19 mouse cellular contexts compared by ENCODE assay signal in genomic region chr5:122447857-122448256, GRCm38 (mm10). TPM values are rescaled to one million over a fixed set of nuclear protein-coding genes. Genes with fewer than 3 reads are reported as not detected.
DNase-seq lines count a peak whose midpoint lies in the region; ATAC-seq and TF ChIP-seq lines count a peak whose summit lies in the region.
"Had no signal": no experiment of that assay in that cellular context is flagged by ENCODE, and none has a peak within 500 bp of the region (broad histone marks: within the 10 kb centered on the region; RNA-seq: fewer than 3 reads in every experiment).

No protein-coding gene starts in this region.

- H3K9me3 ChIP-seq in stomach, embryonic 16.5 days (replicated peaks; ENCODE audit: control insufficient read depth, low read length): no peaks in the 10 kb centered on the region
- H3K9me3 ChIP-seq: hindbrain, embryonic 15.5 days; liver, embryonic 15.5 days; megakaryocyte, embryonic 14.5 days had no signal

- H3K4me2 ChIP-seq in stomach, embryonic 16.5 days (ENCODE audit: low read depth, low read length): no peak overlapping the region
- H3K4me2 ChIP-seq: hindbrain, embryonic 15.5 days; liver, embryonic 15.5 days had no signal

- H3K4me1 ChIP-seq in stomach, embryonic 16.5 days (ENCODE audit: control insufficient read depth, insufficient read depth, low read length): no peaks in the 10 kb centered on the region
- H3K4me1 ChIP-seq: hindbrain, embryonic 15.5 days had no signal

- H3K36me3 ChIP-seq in stomach, embryonic 16.5 days (ENCODE audit: control insufficient read depth, insufficient read depth, low read length): peaks cover 32% of the 10 kb centered on the region

- H3K9ac ChIP-seq in stomach, embryonic 16.5 days (ENCODE audit: low read length): no peak overlapping the region
- H3K9ac ChIP-seq: hindbrain, embryonic 15.5 days; liver, embryonic 15.5 days had no signal

- WGBS in stomach, embryonic 16.5 days: 70% methylated on average over 8 of the region's 8 CpGs

- no peak; the same call in 1 of the 2 replicates for TF ChIP-seq CTCF in layer of hippocampus, adult 2 months (conservative IDR thresholded peaks at IDR 0.05)

- no peak overlapping the region for H3K4me3 ChIP-seq in layer of hippocampus, adult 2 months
- H3K4me3 ChIP-seq in stomach, embryonic 16.5 days (replicated peaks; ENCODE audit: low read length): no peak overlapping the region
- H3K4me3 ChIP-seq: hindbrain, embryonic 15.5 days; liver, embryonic 15.5 days; megakaryocyte, embryonic 14.5 days had no signal

- peak overlapping the region; percentile 19; the same call in 1 of the 2 replicates for H3K27ac ChIP-seq in layer of hippocampus, adult 2 months
- H3K27ac ChIP-seq in stomach, embryonic 16.5 days (ENCODE audit: low read length): peak overlapping the region; percentile 57; the same call in 1 of the 2 replicates
- H3K27ac ChIP-seq: hindbrain, embryonic 15.5 days; liver, embryonic 15.5 days had no signal

- no peaks in the 10 kb centered on the region for H3K27me3 ChIP-seq in stomach, embryonic 16.5 days (ENCODE audit: control insufficient read depth, insufficient read depth, low read length)
- H3K27me3 ChIP-seq: CH12.LX; hindbrain, embryonic 15.5 days; liver, embryonic 15.5 days; megakaryocyte, embryonic 14.5 days had no signal

- no peak for ATAC-seq in stomach, embryonic 16.5 days (ENCODE audit: insufficient read depth, low FRiP score)
- no peak for ATAC-seq in megakaryocyte, adult 5-6 weeks (ENCODE audit: poor library complexity, severe bottlenecking)
- ATAC-seq: activated CD4-positive, CD25-positive, alpha-beta regulatory T cell, adult 4 months had no signal

- DNase-seq in adrenal gland, postnatal 14 days: peak; percentile 33
- DNase-seq in adrenal gland, postnatal 4 days (ENCODE audit: low spot score in 2 of 2): no peak
- no peak for DNase-seq in layer of hippocampus, adult 2 months (ENCODE audit: low spot score in 2 of 2)
- DNase-seq in layer of hippocampus, adult 9-11 months: no peak
- DNase-seq in right cerebral cortex, postnatal 10 days (ENCODE audit: low spot score in 2 of 2): peak; percentile 52 to 62
- DNase-seq in right cerebral cortex, postnatal 36 days (ENCODE audit: low spot score in 2 of 2): no peak
- DNase-seq: cerebellum, postnatal 10 days; embryo, embryonic 11 days; gastrocnemius, postnatal 10 days; kidney, adult 18-20 months; kidney, postnatal 36 days; thymus, postnatal 25 days had no signal

RNA-seq across cellular contexts. Expression of gene Anapc7, which starts 26.4 kb away (rescaled TPM):
- total RNA-seq in adrenal gland, postnatal 14 days (2021): 47.3 and 50.4 TPM in 2 replicates
- total RNA-seq in adrenal gland, postnatal 4 days (2021): 10 to 100 TPM; 54.5 to 60.0 TPM
- 10 to 100 TPM; 32.9 to 33.2 TPM for total RNA-seq in layer of hippocampus, adult 2 months (2021)
- 38.5 and 41.3 TPM in 2 replicates for polyA plus RNA-seq in stomach, embryonic 16.5 days (2015; fragmentation: Nextera tagmentation; extraction: Ambion mirVana)
- 16.0 and 16.4 TPM in 2 replicates for total RNA-seq in megakaryocyte, adult 5-6 weeks (2015)
- total RNA-seq in megakaryocyte, adult 5-6 weeks (2017): 18.3 and 28.9 TPM in 2 replicates

RNA-seq across cellular contexts. Expression of gene Atp2a2, which starts 54.2 kb away (rescaled TPM):
- 212 and 220 TPM in 2 replicates for total RNA-seq in adrenal gland, postnatal 14 days (2021)
- total RNA-seq in adrenal gland, postnatal 4 days (2021): 100 to 1,000 TPM; 190 to 196 TPM
- 100 to 1,000 TPM; 588 to 630 TPM for total RNA-seq in layer of hippocampus, adult 2 months (2021)
- 25.5 and 27.3 TPM in 2 replicates for polyA plus RNA-seq in stomach, embryonic 16.5 days (2015; fragmentation: Nextera tagmentation; extraction: Ambion mirVana)
- 47.1 and 47.5 TPM in 2 replicates for total RNA-seq in megakaryocyte, adult 5-6 weeks (2015)
- 65.0 and 65.8 TPM in 2 replicates for total RNA-seq in megakaryocyte, adult 5-6 weeks (2017)

RNA-seq across cellular contexts. Expression of gene Arpc3, which starts 56.2 kb away (rescaled TPM):
- total RNA-seq in adrenal gland, postnatal 14 days (2021): 240 and 253 TPM in 2 replicates
- 100 to 1,000 TPM; 164 to 180 TPM for total RNA-seq in adrenal gland, postnatal 4 days (2021)
- total RNA-seq in layer of hippocampus, adult 2 months (2021): 100 to 1,000 TPM; 261 to 275 TPM
- 161 and 164 TPM in 2 replicates for polyA plus RNA-seq in stomach, embryonic 16.5 days (2015; fragmentation: Nextera tagmentation; extraction: Ambion mirVana)
- total RNA-seq in megakaryocyte, adult 5-6 weeks (2015): 319 and 422 TPM in 2 replicates
- 1,374 and 1,550 TPM in 2 replicates for total RNA-seq in megakaryocyte, adult 5-6 weeks (2017)

Comparison
In these comparisons a context has a peak if more than half of its experiments do, and no peak if none do; other contexts are left out.
1. DNase-seq: peak in adrenal gland, postnatal 14 days (single experiment) and right cerebral cortex, postnatal 10 days (2 of 2); none in adrenal gland, postnatal 4 days (0 of 2), layer of hippocampus, adult 2 months (0 of 2), layer of hippocampus, adult 9-11 months (single experiment) and right cerebral cortex, postnatal 36 days (0 of 2).